Mouse (Mus musculus): ENCODE results near the gene Rpl6. TPM values are rescaled to one million over a fixed set of nuclear protein-coding genes. Genes with fewer than 3 reads are reported as not detected.

Gene Rpl6
- polyA plus RNA-seq, 1 experiment: 394 TPM

GRCm38 (mm10) chr5:121230811-121231210 is 26.5 kb downstream of the Rpl6 start:
- no peak for TF ChIP-seq POLR2A (IDR thresholded peaks at IDR 0.05; ENCODE audit: extremely low read depth, insufficient read depth, low read length)
- no peak for TF ChIP-seq CTCF (IDR thresholded peaks at IDR 0.05; ENCODE audit: extremely low read depth, insufficient read depth, low read length)
- H3K4me3 ChIP-seq (ENCODE audit: insufficient read depth, low read length): no peak overlapping the region
- no peak overlapping the region for H3K27ac ChIP-seq (ENCODE audit: insufficient read depth, low read length)

DNA sequence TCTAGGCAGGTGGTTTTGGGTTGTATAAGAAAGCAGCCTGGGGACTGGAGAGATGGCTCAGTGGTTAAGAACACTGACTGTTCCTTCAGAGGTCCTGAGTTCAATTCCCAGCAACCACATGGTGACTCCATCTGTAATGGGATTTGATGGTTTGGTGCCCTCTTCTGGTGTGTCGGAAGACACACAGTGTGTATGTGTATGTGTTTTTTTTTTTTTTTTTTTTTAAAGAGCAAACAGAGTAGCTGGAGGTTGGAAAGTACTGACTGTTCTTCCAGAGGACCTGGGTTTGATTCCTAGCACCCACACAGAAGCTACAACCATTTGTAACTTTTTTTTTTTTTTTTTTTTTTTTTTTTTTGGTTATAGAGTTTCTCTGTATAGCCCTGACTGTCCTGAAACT is 28.5 kb downstream of the Rpl6 start:
- no peak for TF ChIP-seq POLR2A (IDR thresholded peaks at IDR 0.05; ENCODE audit: extremely low read depth, insufficient read depth, low read length)
- TF ChIP-seq CTCF (IDR thresholded peaks at IDR 0.05; ENCODE audit: extremely low read depth, insufficient read depth, low read length): no peak

More at GRCm38 (mm10) chr5:121230811-121231210, 26.5 kb downstream of the Rpl6 start:
- peaks cover 7% of the 10 kb centered on the region; the same call in 1 of the 2 replicates for H3K4me1 ChIP-seq (ENCODE audit: control insufficient read depth, insufficient read depth, low read length)

DNA sequence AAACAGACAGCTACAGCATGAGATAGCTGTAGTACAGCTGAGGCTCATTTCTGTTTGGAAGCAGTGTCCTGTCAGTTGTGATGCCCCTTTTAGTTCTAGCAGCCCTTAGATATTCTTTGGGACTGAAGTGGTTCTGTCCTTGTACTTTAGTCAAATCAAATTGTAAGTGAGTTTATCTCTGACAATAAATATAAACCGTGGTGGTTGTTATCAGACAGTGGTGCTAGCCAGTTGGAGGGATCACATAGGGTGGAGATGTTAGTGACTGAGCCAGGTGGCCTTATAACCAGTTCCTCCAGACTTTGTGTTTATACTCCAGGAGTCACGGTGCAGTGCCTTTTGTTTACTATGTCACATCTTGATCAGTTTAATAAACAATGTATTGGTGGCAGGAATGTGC is 29.4 kb downstream of the Rpl6 start:
- Histone ChIP-seq H3K4me1 (ENCODE audit: control insufficient read depth, insufficient read depth, low read length) (peaks cover 4% of the 10 kb centered on the region), H3K4me3 (ENCODE audit: insufficient read depth, low read length) (no peak overlapping the region), H3K27ac (ENCODE audit: insufficient read depth, low read length) (no peak overlapping the region)
- no peak for TF ChIP-seq CTCF (IDR thresholded peaks at IDR 0.05; ENCODE audit: extremely low read depth, insufficient read depth, low read length)
- no peak for TF ChIP-seq POLR2A (IDR thresholded peaks at IDR 0.05; ENCODE audit: extremely low read depth, insufficient read depth, low read length)

More for the DNA sequence above, 28.5 kb downstream of the Rpl6 start:
- peaks cover 4% of the 10 kb centered on the region for H3K4me1 ChIP-seq (ENCODE audit: control insufficient read depth, insufficient read depth, low read length)
- no peak overlapping the region for H3K4me3 ChIP-seq (ENCODE audit: insufficient read depth, low read length)
- no peak overlapping the region for H3K27ac ChIP-seq (ENCODE audit: insufficient read depth, low read length)

DNA sequence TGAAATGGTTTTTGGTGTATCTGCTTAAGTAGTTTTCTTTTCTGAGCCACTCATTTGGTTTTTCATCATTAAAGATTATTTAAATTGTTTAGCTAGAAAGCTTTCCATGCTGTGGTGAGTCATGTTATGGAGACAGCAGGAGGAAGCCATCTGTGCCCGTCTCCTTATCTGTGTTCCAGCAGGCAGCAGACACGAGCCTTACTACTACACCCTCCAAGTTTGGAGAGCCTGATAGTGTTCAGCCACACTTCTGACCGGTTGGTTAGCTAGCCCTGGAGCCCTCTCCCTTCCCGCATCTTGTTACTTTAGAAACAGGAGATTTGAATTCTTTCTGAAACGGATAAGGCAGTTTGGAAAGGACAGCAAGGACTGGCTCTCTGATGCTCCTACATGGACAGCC is 31.9 kb downstream of the Rpl6 start:
- Histone ChIP-seq H3K4me3 (ENCODE audit: insufficient read depth, low read length) (no peak overlapping the region), H3K4me1 (ENCODE audit: control insufficient read depth, insufficient read depth, low read length) (peaks cover 4% of the 10 kb centered on the region), H3K27ac (ENCODE audit: insufficient read depth, low read length) (no peak overlapping the region)
- TF ChIP-seq CTCF (IDR thresholded peaks at IDR 0.05; ENCODE audit: extremely low read depth, insufficient read depth, low read length) (no peak), POLR2A (IDR thresholded peaks at IDR 0.05; ENCODE audit: extremely low read depth, insufficient read depth, low read length) (no peak)

DNA sequence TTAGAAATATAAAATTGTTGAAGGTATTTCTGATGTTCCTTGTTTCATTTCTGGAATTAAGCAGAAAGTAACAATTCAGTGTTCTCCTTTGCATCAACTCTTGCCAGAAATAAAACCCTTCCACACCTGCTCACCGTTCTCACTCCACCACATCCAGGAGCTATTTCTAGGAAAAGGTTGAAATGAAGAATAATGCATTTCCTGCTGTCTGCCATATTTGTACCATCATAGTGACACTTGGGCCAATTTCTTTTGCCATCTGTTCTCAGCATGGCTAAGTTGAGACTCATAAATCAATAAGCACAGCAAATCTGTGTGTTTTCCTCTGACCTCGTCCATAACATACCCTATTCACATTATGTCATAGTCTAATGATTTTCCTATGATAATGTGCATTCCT is 33.9 kb downstream of the Rpl6 start:
- Histone ChIP-seq H3K4me3 (ENCODE audit: insufficient read depth, low read length) (no peak overlapping the region), H3K4me1 (ENCODE audit: control insufficient read depth, insufficient read depth, low read length) (peaks cover 8% of the 10 kb centered on the region), H3K27ac (ENCODE audit: insufficient read depth, low read length) (no peak overlapping the region)
- TF ChIP-seq POLR2A (IDR thresholded peaks at IDR 0.05; ENCODE audit: extremely low read depth, insufficient read depth, low read length) (no peak), CTCF (IDR thresholded peaks at IDR 0.05; ENCODE audit: extremely low read depth, insufficient read depth, low read length) (no peak)

DNA sequence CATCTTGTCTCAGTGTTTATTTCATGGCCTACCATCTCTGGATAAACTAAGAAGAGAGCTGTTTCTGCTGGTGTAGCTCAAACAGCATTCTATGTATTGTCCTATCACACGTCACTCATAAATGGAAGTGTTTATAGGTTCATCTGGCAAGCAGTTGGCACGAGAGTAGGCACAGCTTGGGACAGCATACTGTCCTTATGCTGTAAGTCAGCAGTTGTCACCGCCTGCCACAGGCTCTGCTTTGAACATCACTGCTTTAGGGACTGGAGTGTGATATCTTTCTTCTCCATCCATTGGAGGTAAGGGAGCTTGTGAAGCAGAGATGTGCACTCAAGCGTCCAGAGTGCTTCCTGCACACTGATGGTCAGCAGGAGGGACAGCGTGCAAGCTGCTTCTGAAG is 35.6 kb downstream of the Rpl6 start:
- H3K27ac ChIP-seq (ENCODE audit: insufficient read depth, low read length): no peak overlapping the region
- no peak for TF ChIP-seq POLR2A (IDR thresholded peaks at IDR 0.05; ENCODE audit: extremely low read depth, insufficient read depth, low read length)
- TF ChIP-seq CTCF (IDR thresholded peaks at IDR 0.05; ENCODE audit: extremely low read depth, insufficient read depth, low read length): no peak
- peaks cover 8% of the 10 kb centered on the region for H3K4me1 ChIP-seq (ENCODE audit: control insufficient read depth, insufficient read depth, low read length)

GRCm38 (mm10) chr5:121241182-121241581 is 36.9 kb downstream of the Rpl6 start:
- no peak overlapping the region for H3K27ac ChIP-seq (ENCODE audit: insufficient read depth, low read length)
- peaks cover 10% of the 10 kb centered on the region for H3K4me1 ChIP-seq (ENCODE audit: control insufficient read depth, insufficient read depth, low read length)
- TF ChIP-seq POLR2A (IDR thresholded peaks at IDR 0.05; ENCODE audit: extremely low read depth, insufficient read depth, low read length) (no peak), CTCF (IDR thresholded peaks at IDR 0.05; ENCODE audit: extremely low read depth, insufficient read depth, low read length) (no peak)
- no peak overlapping the region for H3K4me3 ChIP-seq (ENCODE audit: insufficient read depth, low read length)

More for the DNA sequence above, 35.6 kb downstream of the Rpl6 start:
- no peak overlapping the region for H3K4me3 ChIP-seq (ENCODE audit: insufficient read depth, low read length)

DNA sequence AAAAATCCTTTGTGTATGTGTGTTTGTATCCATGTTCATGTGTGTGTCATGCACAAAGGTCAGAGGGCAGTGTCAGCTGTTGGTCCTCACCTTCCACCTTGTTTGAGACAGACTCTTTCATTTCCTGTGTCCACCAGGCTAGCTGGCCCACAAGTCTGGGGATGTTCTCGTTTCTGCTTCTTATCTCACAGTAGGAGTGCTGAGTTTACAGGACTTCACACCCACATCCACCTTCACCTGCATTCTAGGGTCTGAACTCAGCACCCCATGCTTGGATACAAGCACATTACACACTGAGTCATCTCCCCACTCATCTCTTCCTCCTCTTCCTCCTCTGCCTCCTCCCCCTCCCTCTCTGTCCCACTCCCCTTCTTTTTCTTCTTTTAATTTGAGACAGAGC is 38.0 kb downstream of the Rpl6 start:
- Histone ChIP-seq H3K4me3 (ENCODE audit: insufficient read depth, low read length) (no peak overlapping the region), H3K27ac (ENCODE audit: insufficient read depth, low read length) (no peak overlapping the region), H3K4me1 (ENCODE audit: control insufficient read depth, insufficient read depth, low read length) (peaks cover 9% of the 10 kb centered on the region)
- TF ChIP-seq CTCF (IDR thresholded peaks at IDR 0.05; ENCODE audit: extremely low read depth, insufficient read depth, low read length) (no peak), POLR2A (IDR thresholded peaks at IDR 0.05; ENCODE audit: extremely low read depth, insufficient read depth, low read length) (no peak)

DNA sequence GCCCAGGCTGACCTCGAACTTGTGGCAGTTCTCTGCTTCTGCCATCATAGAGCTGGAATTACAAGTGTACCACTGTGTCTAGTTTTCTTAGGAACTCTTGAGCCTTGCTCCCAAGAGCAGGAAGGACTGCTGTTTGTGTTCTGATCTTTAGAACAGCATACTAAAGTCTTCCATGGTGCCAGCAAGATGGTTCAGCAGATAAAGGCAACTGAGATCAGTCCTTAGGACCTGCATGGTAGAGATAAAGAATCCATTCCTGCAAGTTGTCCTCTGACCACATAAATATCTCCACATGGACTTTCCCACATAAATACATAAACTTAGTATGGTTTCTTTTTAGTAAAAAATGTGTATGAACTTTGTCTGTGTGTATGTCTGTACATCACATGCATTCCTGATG is 38.4 kb downstream of the Rpl6 start:
- Histone ChIP-seq H3K4me3 (ENCODE audit: insufficient read depth, low read length) (no peak overlapping the region), H3K27ac (ENCODE audit: insufficient read depth, low read length) (no peak overlapping the region), H3K4me1 (ENCODE audit: control insufficient read depth, insufficient read depth, low read length) (peaks cover 9% of the 10 kb centered on the region)
- TF ChIP-seq CTCF (IDR thresholded peaks at IDR 0.05; ENCODE audit: extremely low read depth, insufficient read depth, low read length): no peak
- TF ChIP-seq POLR2A (IDR thresholded peaks at IDR 0.05; ENCODE audit: extremely low read depth, insufficient read depth, low read length): no peak

- Histone ChIP-seq H3K4me1 (ENCODE audit: control insufficient read depth, insufficient read depth, low read length) (peaks cover 9% of the 10 kb centered on the region), H3K4me3 (ENCODE audit: insufficient read depth, low read length) (no peak overlapping the region), H3K27ac (ENCODE audit: insufficient read depth, low read length) (no peak overlapping the region)
- TF ChIP-seq POLR2A (IDR thresholded peaks at IDR 0.05; ENCODE audit: extremely low read depth, insufficient read depth, low read length) (no peak), CTCF (IDR thresholded peaks at IDR 0.05; ENCODE audit: extremely low read depth, insufficient read depth, low read length) (no peak)
Measured at GRCm38 (mm10) chr5:121243676-121244364, 39.5 kb downstream of the Rpl6 start.
